Mouse (Mus musculus): ENCODE data around the gene Snrk. TPM values are rescaled to one million over a fixed set of nuclear protein-coding genes. Genes with fewer than 3 reads are reported as not detected.

The Snrk gene
- polyA plus RNA-seq, 1 experiment from 2014 or later = 36.9 TPM

DNA sequence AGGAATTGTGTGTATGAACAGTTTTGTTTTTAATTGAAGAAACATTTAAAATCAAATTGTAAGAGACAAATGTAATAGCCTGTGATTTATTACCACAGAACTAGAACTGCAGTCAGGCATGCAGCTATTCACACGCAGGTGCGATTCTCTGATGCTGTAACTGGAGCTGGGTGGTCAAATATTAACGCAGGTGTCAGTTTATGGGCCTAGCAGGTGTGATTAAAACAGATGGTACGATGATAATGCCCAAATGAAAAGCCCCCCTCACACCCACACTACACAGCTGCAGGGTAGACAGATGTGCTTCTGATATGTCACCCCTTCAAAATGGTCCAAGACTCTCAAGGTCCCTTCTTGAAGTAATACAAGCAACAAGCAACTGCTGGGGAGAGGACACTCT is 15.9 kb upstream of the Snrk start:
- ATAC-seq = no peak
- no peak for DNase-seq (ENCODE audit: low spot score)
- no peaks in the 10 kb centered on the region for H3K36me3 ChIP-seq (ENCODE audit: control insufficient read depth, insufficient read depth, low read length)
- 81% methylated on average over 4 of the region's 4 CpGs for WGBS
- no peak overlapping the region for H3K27ac ChIP-seq (ENCODE audit: low read depth, low read length)
- no peak overlapping the region for H3K9ac ChIP-seq (ENCODE audit: low read length)
- no peaks in the 10 kb centered on the region for H3K27me3 ChIP-seq (replicated peaks; ENCODE audit: control insufficient read depth, insufficient read depth, low read length)
- H3K4me2 ChIP-seq (ENCODE audit: low read length) = no peak overlapping the region
- no peaks in the 10 kb centered on the region for H3K4me1 ChIP-seq (ENCODE audit: control insufficient read depth, insufficient read depth, low read length)
- no peak overlapping the region for H3K4me3 ChIP-seq (ENCODE audit: low read depth, low read length)
- no peaks in the 10 kb centered on the region for H3K9me3 ChIP-seq (replicated peaks; ENCODE audit: control insufficient read depth, low read length)

DNA sequence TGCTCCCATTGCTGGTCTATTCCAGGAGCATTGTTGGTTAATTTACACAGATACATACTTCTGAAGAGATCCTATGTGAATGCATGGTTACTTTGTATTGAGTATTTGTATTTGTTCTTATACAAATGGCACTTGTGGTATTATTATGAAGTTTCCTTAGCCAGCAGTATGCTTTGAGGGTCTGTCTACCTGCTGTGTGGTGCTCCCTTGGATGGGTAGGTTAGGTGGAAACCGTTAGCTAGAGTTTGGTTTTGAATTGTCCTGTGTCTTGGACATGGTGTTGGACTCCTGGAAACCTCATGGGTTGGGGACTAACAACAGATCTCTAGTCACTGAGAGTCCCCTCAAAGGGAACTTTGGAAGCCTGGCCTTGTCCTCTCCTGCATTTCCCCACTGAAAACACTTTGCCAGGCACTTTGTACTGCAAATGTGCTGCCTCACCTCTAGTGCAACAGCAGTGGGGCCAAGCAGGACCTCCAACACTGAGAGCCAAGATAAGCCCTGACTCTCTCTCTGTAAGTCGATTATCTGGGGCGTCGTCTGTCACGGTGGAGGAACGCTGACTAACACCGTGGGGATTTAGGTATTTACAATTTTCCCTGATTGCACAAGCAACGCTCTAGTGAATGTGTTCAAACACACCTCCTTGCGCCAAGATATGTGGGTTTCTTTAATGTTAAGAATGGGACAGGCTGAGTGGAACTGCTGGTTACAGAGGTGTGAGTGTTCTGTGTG is 13.3 kb upstream of the Snrk start:
- no peaks in the 10 kb centered on the region for H3K36me3 ChIP-seq (ENCODE audit: control insufficient read depth, insufficient read depth, low read length)
- no peak for ATAC-seq
- H3K9me3 ChIP-seq (replicated peaks; ENCODE audit: control insufficient read depth, low read length) = no peaks in the 10 kb centered on the region
- no peak overlapping the region for H3K4me3 ChIP-seq (ENCODE audit: low read depth, low read length)
- H3K4me2 ChIP-seq (ENCODE audit: low read length) = no peak overlapping the region
- no peaks in the 10 kb centered on the region for H3K4me1 ChIP-seq (ENCODE audit: control insufficient read depth, insufficient read depth, low read length)
- H3K27me3 ChIP-seq (replicated peaks; ENCODE audit: control insufficient read depth, insufficient read depth, low read length) = no peaks in the 10 kb centered on the region
- H3K27ac ChIP-seq (ENCODE audit: low read depth, low read length) = no peak overlapping the region
- DNase-seq (ENCODE audit: low spot score) = no peak
- H3K9ac ChIP-seq (ENCODE audit: low read length) = no peak overlapping the region
- WGBS = 73% methylated on average over 9 of the region's 9 CpGs

DNA sequence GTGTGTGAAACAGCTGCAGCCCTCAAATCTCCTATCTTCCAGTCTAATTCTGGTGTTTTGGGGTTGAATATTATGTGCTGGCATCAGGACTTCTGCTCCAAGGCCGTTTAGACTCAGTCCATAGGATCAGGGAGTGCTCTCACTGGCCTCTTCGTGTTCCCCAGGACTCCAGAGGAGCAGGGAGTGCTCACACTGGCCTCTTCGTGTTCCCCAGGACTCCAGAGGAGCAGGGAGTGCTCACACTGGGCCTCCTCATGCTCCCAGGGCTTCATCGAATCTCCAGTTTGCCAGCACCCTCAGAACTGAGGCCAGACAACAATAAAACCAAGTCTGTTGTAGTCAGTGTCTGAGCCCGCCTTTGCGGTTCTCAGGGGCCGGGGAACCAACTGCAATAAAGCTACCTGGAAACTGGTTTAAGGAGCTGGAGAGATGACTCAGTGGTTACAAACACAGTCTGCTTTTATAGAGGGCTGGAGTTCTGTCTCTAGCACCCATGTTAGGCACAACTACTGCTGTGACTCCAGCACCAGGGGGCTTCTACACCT is 12.7 kb upstream of the Snrk start:
- WGBS = 61% methylated on average over 7 of the region's 7 CpGs
- DNase-seq (ENCODE audit: low spot score) = no peak
- Histone ChIP-seq H3K4me1 (ENCODE audit: control insufficient read depth, insufficient read depth, low read length) (no peaks in the 10 kb centered on the region), H3K9me3 (replicated peaks; ENCODE audit: control insufficient read depth, low read length) (no peaks in the 10 kb centered on the region), H3K4me3 (ENCODE audit: low read depth, low read length) (no peak overlapping the region), H3K36me3 (ENCODE audit: control insufficient read depth, insufficient read depth, low read length) (no peaks in the 10 kb centered on the region), H3K27me3 (replicated peaks; ENCODE audit: control insufficient read depth, insufficient read depth, low read length) (no peaks in the 10 kb centered on the region), H3K9ac (ENCODE audit: low read length) (no peak overlapping the region), H3K4me2 (ENCODE audit: low read length) (no peak overlapping the region), H3K27ac (ENCODE audit: low read depth, low read length) (no peak overlapping the region)
- ATAC-seq = no peak

DNA sequence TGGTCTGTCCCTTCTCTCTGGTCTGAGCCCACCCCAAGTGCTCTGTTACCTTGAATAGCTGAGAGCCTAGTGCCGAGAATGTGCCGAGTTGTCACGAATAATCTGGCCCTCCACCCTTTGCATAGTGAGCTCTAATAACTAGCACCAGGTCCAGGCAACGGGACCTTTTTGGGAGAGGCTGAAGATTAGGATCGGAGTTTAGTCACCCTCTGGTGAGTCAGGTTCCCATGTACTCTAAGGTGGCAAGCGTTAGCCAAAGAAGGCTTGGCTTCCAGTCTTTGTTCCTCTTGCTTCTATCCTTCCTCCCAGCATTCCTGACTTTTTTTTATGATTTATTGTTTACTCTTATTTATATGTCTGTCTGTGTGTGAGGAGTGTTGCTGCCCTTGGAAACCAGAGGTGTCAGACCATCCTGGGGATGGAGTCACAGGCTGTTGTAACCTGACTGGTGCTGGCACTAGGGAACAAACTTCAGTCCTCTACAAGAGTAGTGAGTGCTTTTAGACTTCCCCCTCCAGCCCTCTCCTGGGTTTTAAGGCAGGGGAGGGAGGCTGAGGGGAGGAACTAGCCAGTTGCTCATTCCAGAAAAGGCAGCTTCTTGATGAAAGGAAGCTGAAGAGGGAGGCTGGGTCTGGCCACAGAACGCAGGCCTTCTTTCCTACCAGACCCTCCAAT is 9.2 kb upstream of the Snrk start:
- ATAC-seq (no peak), DNase-seq (ENCODE audit: low spot score) (no peak)
- H3K27me3 ChIP-seq (replicated peaks; ENCODE audit: control insufficient read depth, insufficient read depth, low read length) = no peaks in the 10 kb centered on the region
- no peak overlapping the region for H3K4me2 ChIP-seq (ENCODE audit: low read length)
- no peak overlapping the region for H3K4me3 ChIP-seq (ENCODE audit: low read depth, low read length)
- H3K27ac ChIP-seq (ENCODE audit: low read depth, low read length) = no peak overlapping the region
- H3K9ac ChIP-seq (ENCODE audit: low read length) = no peak overlapping the region
- no peaks in the 10 kb centered on the region for H3K36me3 ChIP-seq (ENCODE audit: control insufficient read depth, insufficient read depth, low read length)
- no peaks in the 10 kb centered on the region for H3K4me1 ChIP-seq (ENCODE audit: control insufficient read depth, insufficient read depth, low read length)
- WGBS = 73% methylated on average over 7 of the region's 7 CpGs
- H3K9me3 ChIP-seq (replicated peaks; ENCODE audit: control insufficient read depth, low read length) = no peaks in the 10 kb centered on the region

DNA sequence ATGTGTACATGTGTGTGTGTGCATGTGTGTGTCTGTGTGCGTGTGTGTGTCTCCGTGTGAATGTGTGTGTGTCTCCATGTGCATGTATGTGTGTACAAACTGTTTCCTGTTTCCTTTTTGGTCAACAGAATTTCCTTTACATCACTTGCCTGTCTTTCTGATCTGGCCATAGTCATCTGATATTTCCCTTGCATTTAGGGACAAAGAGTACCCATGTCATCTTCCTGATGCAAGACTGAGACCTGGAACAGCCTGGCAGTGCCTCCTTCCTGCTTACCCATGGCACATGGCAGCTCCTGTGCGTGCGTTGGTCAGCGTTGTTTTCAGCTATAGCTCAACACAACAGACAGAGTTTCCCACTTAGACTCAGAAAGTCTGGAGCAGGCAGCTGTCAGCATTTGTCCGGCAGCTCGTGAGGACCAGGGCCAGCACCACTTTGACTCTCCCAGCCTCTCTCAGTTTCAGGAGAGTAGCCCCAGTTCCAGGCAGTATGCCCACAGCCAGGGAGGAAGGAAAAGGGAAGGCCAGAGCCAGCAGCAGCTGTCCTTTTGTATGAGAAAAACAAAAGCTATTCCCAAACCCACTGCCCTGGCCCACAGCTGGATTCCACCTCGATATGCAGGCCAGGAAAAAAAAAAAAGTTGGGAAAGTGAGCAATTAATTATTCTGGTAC is 7.4 kb upstream of the Snrk start:
- no peaks in the 10 kb centered on the region for H3K4me1 ChIP-seq (ENCODE audit: control insufficient read depth, insufficient read depth, low read length)
- H3K4me3 ChIP-seq (ENCODE audit: low read depth, low read length) = no peak overlapping the region
- H3K27ac ChIP-seq (ENCODE audit: low read depth, low read length) = no peak overlapping the region
- H3K9ac ChIP-seq (ENCODE audit: low read length) = no peak overlapping the region
- 55% methylated on average over 8 of the region's 8 CpGs for WGBS
- ATAC-seq (no peak), DNase-seq (ENCODE audit: low spot score) (peak; percentile 20)
- H3K36me3 ChIP-seq (ENCODE audit: control insufficient read depth, insufficient read depth, low read length) = no peaks in the 10 kb centered on the region
- H3K9me3 ChIP-seq (replicated peaks; ENCODE audit: control insufficient read depth, low read length) = no peaks in the 10 kb centered on the region
- H3K4me2 ChIP-seq (ENCODE audit: low read length) = no peak overlapping the region
- no peaks in the 10 kb centered on the region for H3K27me3 ChIP-seq (replicated peaks; ENCODE audit: control insufficient read depth, insufficient read depth, low read length)

DNA sequence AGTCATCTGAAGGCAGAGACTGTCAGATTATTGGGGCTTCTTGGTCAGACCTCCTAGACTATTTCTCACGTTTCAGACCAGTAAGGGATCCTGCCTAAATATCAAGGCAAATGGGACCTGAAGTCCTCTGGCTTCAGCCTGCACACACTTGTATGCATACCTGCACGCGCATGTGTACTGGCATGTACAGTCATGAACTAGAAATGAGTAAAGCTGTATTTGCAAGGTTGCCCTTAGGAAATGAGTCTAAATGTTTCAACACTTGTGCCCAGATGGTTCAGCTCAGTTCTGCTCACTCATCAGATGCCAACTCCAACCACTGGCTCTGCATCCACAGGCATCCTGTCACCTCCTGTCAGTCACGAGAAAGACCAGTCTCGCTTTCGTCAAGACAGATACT is 6.6 kb upstream of the Snrk start:
- DNase-seq (ENCODE audit: low spot score) (no peak), ATAC-seq (no peak)
- H3K4me2 ChIP-seq (ENCODE audit: low read length) = no peak overlapping the region
- no peak overlapping the region for H3K27ac ChIP-seq (ENCODE audit: low read depth, low read length)
- no peaks in the 10 kb centered on the region for H3K9me3 ChIP-seq (replicated peaks; ENCODE audit: control insufficient read depth, low read length)
- no peaks in the 10 kb centered on the region for H3K4me1 ChIP-seq (ENCODE audit: control insufficient read depth, insufficient read depth, low read length)
- no peak overlapping the region for H3K4me3 ChIP-seq (ENCODE audit: low read depth, low read length)
- WGBS = 81% methylated on average over 6 of the region's 6 CpGs
- no peaks in the 10 kb centered on the region for H3K27me3 ChIP-seq (replicated peaks; ENCODE audit: control insufficient read depth, insufficient read depth, low read length)
- H3K36me3 ChIP-seq (ENCODE audit: control insufficient read depth, insufficient read depth, low read length) = no peaks in the 10 kb centered on the region
- H3K9ac ChIP-seq (ENCODE audit: low read length) = no peak overlapping the region

DNA sequence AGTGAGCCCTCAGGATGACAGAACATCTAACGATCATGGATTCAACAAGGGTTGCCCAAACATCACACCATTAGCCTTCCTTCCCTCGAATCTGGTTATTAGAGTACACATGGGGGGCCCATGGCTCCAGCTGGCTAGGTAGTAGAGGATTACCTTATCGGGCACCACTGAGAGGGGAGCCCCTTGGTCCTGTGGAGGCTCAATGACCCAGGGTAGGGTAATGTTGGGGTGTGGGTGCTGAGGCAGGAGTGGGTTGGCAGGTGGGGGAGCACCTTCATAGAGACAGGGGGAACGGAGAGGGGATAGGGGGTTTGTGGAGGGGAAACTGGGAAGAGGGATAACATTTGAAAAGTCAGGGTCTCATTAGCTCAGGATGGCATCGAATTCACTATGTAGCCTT is 6.1 kb upstream of the Snrk start:
- H3K9ac ChIP-seq (ENCODE audit: low read length) = no peak overlapping the region
- no peak overlapping the region for H3K4me2 ChIP-seq (ENCODE audit: low read length)
- no peaks in the 10 kb centered on the region for H3K27me3 ChIP-seq (replicated peaks; ENCODE audit: control insufficient read depth, insufficient read depth, low read length)
- H3K36me3 ChIP-seq (ENCODE audit: control insufficient read depth, insufficient read depth, low read length) = no peaks in the 10 kb centered on the region
- 84% methylated on average over 5 of the region's 5 CpGs for WGBS
- no peaks in the 10 kb centered on the region for H3K9me3 ChIP-seq (replicated peaks; ENCODE audit: control insufficient read depth, low read length)
- DNase-seq (ENCODE audit: low spot score) (no peak), ATAC-seq (no peak)
- H3K4me1 ChIP-seq (ENCODE audit: control insufficient read depth, insufficient read depth, low read length) = no peaks in the 10 kb centered on the region
- H3K4me3 ChIP-seq (ENCODE audit: low read depth, low read length) = no peak overlapping the region
- H3K27ac ChIP-seq (ENCODE audit: low read depth, low read length) = no peak overlapping the region

DNA sequence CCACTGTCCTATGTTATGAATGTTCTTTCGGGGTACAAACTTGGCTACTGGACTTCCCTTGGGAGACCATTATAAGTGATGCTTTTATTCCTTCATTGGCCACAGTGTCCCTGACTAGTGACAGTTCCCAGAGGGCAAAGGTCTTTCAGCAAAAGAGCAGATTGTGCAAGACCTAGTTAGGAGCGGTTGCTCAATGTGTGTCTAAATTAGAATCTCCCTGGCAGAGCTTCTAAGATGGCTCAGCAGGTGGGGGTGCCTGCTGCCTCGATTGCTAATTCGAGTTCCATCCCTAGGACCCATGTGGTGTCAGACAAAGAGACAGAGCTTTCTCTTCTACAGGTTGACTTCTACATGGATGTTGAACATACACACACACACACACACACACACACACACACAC is 1.5 kb upstream of the Snrk start:
- no peak overlapping the region for H3K27ac ChIP-seq (ENCODE audit: low read depth, low read length)
- 52% methylated on average over 4 of the region's 4 CpGs for WGBS
- H3K27me3 ChIP-seq (replicated peaks; ENCODE audit: control insufficient read depth, insufficient read depth, low read length) = no peaks in the 10 kb centered on the region
- peaks cover 6% of the 10 kb centered on the region for H3K4me1 ChIP-seq (ENCODE audit: control insufficient read depth, insufficient read depth, low read length)
- H3K9ac ChIP-seq (ENCODE audit: low read length) = no peak overlapping the region
- no peak overlapping the region for H3K4me2 ChIP-seq (ENCODE audit: low read length)
- H3K4me3 ChIP-seq (ENCODE audit: low read depth, low read length) = no peak overlapping the region
- H3K9me3 ChIP-seq (replicated peaks; ENCODE audit: control insufficient read depth, low read length) = no peaks in the 10 kb centered on the region
- no peaks in the 10 kb centered on the region for H3K36me3 ChIP-seq (ENCODE audit: control insufficient read depth, insufficient read depth, low read length)
- ATAC-seq = no peak
- no peak for DNase-seq (ENCODE audit: low spot score)

DNA sequence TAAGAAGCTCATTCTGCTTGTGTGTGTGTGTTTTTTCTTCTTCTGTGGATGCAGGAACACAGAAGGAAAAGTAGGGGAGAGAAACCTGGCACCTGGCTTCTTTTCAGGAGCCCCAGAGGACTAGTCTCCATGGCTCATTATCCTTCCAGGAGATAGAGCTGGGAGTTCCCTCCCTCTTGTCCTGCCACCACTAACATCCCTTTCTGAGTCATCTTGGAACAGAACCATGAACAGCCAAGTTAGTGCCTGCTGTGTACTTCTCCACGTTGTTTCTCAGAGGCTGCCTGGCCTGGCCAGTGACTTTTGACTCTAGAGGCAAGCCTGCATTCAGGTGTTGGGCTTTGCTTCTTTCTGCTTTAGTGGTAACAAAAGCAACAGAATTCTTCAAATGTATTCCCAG is 707 bp upstream of the Snrk start:
- Histone ChIP-seq H3K4me1 (ENCODE audit: control insufficient read depth, insufficient read depth, low read length) (peaks cover 6% of the 10 kb centered on the region), H3K27ac (ENCODE audit: low read depth, low read length) (no peak overlapping the region), H3K4me3 (ENCODE audit: low read depth, low read length) (no peak overlapping the region), H3K36me3 (ENCODE audit: control insufficient read depth, insufficient read depth, low read length) (no peaks in the 10 kb centered on the region), H3K9me3 (replicated peaks; ENCODE audit: control insufficient read depth, low read length) (no peaks in the 10 kb centered on the region), H3K27me3 (replicated peaks; ENCODE audit: control insufficient read depth, insufficient read depth, low read length) (no peaks in the 10 kb centered on the region), H3K4me2 (ENCODE audit: low read length) (no peak overlapping the region), H3K9ac (ENCODE audit: low read length) (no peak overlapping the region)
- DNase-seq (ENCODE audit: low spot score) = no peak
- no peak for ATAC-seq
- 62% methylated on average over 1 of the region's 1 CpGs for WGBS

All from forebrain, embryonic 14.5 days (tissue).